Mouse (Mus musculus) olfactory bulb, adult 2 months (tissue): ENCODE measurements at regions not wholly inside any gene's neighbourhood (a gene's known extent, or its start where the extent isn't known, plus 50 kb on each side); places are given as distances from the start of the nearest gene placed in this dataset.

Experiments
- CTCF ChIP-seq: fragments of 200-500 bp; IDR thresholded peaks from 2 replicates; pipeline ENCODE4 v1.5.1; 2012; ENCODE audit warnings: low read depth, mild to moderate bottlenecking, low read length, moderate library complexity; ENCODE audit not compliant: insufficient read depth
- POLR2A ChIP-seq: fragments of 200-500 bp; IDR thresholded peaks from 2 replicates; pipeline ENCODE4 v1.6.1; 2012; ENCODE audit warnings: mild to moderate bottlenecking, low read depth, low read length, moderate library complexity; ENCODE audit not compliant: insufficient read depth

- TF ChIP-seq CTCF (no peak), POLR2A (no peak)
Measured at GRCm38 (mm10) chr12:17091058-17091457, 79.5 kb upstream of the 2410004P03Rik start.
